Mouse (Mus musculus) adrenal gland, postnatal 10 days (tissue): ENCODE measurements at regions not wholly inside any gene's neighbourhood (a gene's known extent, or its start where the extent isn't known, plus 50 kb on each side); places are given as distances from the start of the nearest gene placed in this dataset.

Experiments
- DNase-seq: peaks from one replicate; pipeline ENCODE4 v3.0.0; 2021; ENCODE audit warnings: mixed read lengths

- DNase-seq: peak; percentile 2
These were observed 510.6 kb upstream of the Cdh7 start for GRCm38 (mm10) chr1:109471671-109472070.

DNA sequence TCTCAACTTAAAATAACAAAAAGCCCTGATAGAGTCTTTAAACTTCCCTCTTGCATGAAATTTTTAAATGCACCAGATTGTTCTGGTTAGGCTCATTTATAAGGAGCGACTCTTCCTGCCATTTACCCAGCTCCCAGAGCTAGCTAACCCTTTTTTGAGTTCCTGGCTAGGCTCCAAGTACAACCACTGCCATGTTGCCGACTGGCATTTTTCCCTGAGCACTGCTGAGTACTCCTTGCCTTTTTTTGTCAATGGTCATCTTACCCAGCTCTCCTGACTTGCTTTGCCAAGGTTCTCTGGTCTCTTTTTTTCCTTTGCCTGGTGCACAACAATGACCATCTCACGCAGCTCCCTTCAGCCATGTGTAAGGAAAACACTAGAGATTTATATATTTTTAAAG, 500.8 kb upstream of the Cdh7 start:
- no peak for DNase-seq

GRCm38 (mm10) chr1:109495936-109496335, 486.3 kb upstream of the Cdh7 start:
- DNase-seq: peak; percentile 3

GRCm38 (mm10) chr1:109512632-109513259, 469.5 kb upstream of the Cdh7 start:
- no peak for DNase-seq

DNA sequence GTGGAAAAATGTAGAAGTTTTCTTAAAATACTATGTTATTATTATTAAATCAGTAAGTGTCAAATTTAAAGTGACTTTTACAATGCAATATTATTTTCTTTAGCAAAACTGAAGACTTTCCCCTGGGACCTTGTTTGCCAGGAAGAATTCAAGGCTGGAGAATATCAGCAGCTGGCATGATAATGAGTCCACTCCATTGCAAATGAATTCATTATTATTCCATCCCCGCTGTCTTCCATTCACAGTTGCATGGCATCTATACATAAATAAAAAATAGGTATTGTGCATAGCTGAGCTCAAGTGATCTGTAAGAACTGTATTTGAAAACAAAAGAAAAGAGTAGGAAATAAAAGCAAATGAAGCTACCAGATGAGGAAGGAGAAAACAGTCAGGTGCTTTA, 467.9 kb upstream of the Cdh7 start:
- no peak for DNase-seq
